Mouse (Mus musculus) erythroblast, adult 5-6 weeks (primary cell): ENCODE measurements around the gene Plvap. TPM values are rescaled to one million over a fixed set of nuclear protein-coding genes. Genes with fewer than 3 reads are reported as not detected.

Experiments
- ATAC-seq: replicated peaks from 2 replicates; pipeline ENCODE4 v1.8.0; 2016; ENCODE audit warnings: moderate number of reproducible peaks, mild to moderate bottlenecking, moderate TSS enrichment, inconsistent platforms; ENCODE audit not compliant: poor library complexity, low FRiP score, severe bottlenecking
- total RNA-seq, 2 experiments: library from RNA; stranded (forward) in 1 of 2; stranded (reverse) in 1 of 2; fragments of 150-400 nt in 1 of 2; fragments of 200-764, 138-1000 nt in 1 of 2; gene quantifications; 2 replicates each; pipeline versions ENCODE4 v1.2.3 to v1.2.4; 2015 to 2017; ENCODE audit warnings: low replicate concordance in 2 of 2

Plvap gene
- total RNA-seq, 2 experiments from 2014 or later = 0.26 TPM; not detected in 1

DNA sequence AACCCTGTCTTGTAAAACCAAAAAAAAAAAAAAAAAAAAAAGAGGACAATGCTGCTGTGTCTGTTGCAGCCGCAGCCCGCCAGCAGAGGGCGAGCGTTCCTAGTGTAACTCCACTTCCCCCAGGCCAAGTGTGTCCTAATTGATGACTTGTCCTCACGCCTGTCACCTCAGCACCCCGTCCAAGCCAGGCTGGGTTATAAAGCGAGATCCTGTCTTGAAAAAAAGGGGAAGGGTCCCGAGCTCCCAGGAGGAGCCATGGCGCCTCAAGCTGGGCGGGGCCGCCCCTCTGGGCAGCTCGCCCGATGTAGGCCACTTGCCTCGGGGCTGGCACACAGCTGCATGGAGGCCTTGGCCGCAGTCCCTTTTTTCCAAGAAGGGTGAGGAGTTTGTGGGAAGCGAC lies 16.5 kb downstream of the Plvap start:
- peak; percentile 79 for ATAC-seq

DNA sequence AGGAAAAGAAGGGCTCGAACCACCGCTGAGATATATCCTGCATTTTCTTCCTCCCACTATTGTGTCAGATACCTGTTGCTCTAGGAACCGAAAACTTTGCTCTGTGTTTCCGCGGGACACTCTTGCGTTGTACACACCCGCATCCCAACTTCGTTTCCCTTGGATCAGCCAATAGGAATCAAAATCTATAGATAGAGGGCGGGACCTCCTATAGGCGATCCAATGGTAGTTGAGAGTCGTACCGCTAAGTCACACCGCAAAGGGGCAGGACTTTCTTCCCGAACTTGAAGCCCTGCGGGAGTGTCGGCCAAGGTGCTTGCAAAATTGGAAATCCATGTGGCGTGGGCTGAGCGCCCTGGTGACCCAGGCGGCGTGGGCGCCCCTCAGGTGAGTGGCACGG lies 23.1 kb downstream of the Plvap start:
- ATAC-seq = peak; percentile 92

DNA sequence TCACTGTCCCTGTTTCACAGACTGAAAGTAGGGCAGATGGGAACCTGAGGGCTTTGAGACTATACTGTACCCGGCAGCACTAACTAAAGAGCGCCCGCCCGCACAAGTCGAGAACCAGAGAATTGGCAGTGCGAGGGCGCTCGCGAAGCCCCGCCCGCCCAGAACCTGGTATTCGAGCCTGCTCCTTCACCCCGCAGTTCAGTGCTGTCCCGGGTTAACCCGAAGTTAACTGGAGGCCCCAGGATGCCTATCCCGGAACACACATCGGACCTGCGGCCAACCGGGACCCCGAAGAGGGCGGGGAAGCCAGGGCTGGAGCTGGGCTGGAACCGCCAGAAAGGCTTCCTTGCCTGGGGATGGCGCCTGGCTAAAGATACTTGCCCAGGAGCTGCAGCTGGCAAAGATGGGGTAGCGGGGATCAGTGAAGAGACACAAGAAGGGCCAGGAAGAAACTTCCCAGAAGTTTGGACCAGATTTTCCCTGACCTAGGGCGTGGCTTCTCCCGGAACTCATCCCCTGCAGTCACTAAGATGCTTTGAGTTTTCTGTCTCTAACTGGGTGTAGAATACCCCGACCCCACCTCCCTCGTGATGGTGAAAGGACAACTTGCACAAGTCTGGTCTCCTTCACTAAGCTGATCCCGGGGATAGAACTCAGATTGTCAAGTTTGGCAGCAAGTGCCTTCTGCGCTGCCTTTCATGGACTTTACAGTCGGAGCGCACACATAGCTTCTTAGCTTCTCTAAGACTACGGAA lies 23.7 kb downstream of the Plvap start, which contains the start of gene Gtpbp3:
Gene Gtpbp3 (plus strand): TSS at position 413 of the 755 bp plus-strand sequence.
- peak; percentile 37 for ATAC-seq

DNA sequence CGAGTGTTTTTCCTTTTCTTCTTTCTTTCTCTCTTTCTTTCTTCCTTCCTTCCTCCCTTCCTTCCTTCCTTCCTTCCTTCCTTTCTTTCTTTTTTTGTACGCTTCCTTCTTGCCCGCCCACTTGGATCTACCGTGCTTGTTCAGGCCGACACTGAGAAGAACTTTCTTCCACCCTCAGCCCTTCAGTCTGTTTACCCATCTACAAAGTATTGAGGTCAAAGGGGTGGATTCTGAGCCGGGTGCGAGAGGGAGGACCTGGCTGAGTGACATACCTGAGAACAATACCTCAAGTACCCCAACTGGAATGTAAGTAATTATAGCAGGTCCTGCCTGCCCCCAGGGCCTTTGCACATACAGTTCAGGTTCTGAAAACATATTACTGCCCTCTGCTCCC lies 25.4 kb downstream of the Plvap start:
- ATAC-seq = no peak

DNA sequence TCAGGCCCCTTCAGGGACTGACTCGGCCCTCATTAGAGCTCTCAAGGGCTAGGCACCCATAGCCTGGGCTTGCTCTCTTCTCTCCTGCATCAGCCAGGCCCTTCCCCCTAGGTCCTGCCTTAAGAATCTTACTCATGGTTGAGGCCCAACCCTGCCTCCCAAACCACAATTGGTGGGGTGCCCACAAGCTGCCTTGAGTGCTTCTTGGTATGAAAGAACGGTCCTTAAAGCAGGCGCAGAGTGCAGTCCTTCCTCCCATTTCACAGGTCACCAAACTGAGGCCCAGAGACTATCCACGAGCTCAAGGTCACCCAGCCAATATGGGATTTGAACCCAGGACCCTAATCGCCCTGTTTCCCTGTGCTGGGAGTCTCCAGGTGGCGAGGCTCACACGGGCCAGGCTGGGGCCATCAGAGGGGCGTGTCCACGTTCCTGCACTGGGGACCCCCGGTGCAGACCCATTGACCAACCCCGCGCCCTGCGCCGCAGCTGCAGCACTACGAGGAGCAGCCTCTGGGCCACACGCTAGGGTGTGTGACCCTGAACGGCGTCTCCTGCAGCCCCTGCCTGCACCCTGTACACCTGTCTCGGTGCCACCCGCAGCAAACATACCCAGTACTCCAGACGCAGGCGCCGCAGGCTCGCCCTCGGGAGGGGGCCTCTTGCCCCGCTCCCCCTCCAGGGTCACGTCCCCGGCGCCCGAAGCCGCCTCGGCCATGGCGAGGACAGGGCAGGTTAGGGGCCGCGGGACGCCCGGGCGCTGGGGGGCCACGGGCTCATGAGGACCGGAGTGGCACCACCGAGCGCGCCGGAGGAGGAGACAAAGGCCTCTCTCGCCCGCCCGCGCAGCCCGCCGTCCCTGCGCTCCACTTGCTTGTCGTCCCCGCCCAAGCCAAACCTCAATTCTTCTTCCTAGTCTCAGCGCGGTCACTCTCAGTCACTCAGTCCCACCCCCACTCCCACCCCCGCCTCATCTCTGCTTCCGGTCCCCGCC lies 26.1 kb downstream of the Plvap start, which contains the start of gene Ano8:
Gene Ano8 (minus strand): TSS at position 822 of the 994 bp plus-strand sequence.
- ATAC-seq = no peak

DNA sequence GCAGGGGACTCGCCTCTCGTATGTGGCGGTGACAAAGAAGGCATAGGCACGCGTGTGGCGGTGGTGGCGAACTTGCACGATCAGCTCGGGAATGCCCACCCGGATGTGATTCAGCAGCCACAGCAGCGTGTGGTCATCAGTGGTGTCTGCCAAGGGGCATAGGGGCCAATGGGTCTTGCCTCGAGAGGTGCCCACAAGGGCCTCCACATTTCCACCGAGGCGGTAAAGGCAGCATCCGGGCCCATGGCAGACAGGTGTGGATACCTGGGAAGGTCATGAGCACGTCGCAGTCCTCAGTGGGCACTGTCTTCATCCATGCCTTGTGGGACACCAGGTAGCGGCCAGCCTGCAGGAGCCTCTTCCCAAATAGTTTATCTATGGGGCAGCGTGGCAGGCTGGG lies 26.8 kb downstream of the Plvap start:
- ATAC-seq = no peak

DNA sequence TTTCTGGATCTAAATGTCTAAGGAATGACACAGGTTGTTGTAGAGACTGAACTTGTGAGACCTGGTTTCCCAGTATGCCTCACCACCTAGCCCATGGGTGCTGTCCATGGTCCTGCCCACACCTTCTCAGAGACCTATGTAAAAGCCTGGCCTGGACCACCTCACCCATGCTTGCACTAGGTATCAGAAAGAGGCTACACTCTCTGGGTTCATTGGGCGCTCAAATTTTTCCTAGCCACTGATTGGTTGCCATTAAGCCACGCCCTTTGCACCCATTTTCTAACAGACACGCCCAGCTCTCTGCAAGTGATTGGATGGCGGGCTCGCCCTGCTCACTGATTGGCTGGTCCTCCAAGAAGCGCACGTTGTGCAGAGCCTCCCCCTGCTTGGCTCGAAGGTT lies 27.6 kb downstream of the Plvap start:
- ATAC-seq = no peak

DNA sequence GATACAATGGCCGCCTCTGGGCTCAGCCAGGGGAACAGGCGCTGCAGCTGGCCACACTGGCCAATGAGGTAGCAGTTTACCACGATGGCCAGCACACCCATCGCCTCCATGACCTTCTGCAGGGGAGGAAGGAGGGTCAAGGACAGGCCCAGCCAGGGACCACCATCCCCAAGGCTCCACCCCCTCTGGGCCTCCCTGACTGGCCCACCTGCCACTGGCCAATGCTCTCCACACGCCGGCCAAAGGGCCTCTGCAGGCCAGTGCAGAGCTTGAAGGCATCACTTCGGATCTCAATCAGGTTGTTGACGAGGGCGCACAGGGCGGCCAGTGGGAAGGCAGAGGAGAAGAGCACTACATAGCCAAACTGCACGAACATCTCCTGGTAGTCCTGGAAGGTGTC lies 32.6 kb downstream of the Plvap start:
- ATAC-seq = no peak

DNA sequence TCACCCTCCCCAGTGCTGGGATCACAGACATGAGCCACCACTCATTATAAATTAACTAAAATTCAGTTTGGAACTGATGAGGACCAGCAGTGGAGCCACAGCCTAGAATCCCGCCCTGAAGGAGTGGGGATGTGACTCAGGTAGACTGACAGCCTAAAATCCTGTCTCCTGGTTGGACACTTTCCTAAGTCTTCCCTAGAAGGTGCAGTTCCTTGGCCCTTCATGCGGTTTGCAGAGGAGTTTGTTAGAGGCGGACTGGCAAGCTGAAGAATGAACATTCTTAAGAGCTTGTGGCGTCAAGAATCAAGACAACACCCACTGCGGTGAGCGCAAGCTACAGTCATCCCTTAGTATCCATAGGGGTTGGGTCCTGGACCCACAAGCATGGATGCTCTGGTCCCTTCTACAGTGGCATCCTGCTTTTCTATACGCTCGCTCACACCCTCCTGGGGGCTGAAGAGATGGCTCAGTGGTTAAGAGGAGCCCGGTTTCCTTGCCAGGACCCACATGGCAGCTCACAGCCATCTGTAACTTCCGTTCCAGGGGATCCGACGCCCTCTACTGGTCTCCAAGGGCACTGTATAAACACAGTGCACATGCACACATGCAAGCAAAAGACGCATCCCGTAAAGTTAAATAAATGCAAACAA lies 34.2 kb downstream of the Plvap start:
- no peak for ATAC-seq

DNA sequence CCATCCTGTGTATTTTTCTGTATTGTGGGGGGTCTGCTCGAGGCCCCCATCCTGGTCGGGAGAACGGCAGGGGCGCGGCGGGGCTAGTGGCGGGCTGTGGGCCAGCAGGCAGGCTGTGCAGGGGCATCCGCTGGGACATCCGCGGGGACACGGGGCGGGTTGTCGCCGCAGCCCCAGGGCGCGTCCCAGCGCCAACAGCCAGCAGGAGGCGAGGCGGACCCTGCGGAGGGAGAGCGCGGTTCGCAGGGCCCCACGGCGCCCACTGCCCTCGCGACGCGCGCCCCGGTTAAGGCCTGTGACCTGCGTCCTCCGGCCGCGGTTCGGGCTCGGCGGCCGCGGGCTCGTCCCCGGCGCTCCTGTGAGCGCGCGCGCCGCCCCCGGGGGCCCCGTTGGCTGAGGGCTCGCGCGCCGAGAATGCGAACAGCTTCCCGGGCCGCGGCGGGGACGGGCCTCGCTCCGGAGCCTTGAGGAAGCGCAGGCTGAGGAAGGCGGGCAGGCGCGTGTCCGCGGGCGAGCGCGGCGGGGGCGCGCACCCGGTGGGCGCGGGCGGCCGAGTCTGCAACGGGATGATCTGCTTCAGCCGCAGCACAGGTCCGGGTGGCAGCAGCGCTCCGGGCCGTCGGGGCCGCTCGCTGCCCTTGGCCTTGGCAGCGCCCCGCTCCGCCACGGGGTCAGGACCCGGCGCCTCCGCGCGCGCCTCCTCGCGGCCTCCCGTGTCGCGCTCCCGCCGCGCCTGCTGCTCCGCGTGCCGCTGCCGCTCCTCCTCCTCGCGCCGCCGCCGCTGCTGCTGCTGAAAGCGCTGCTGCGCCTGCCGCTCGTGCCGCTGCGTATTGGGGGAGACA lies 35.2 kb downstream of the Plvap start:
- peak; percentile 40 for ATAC-seq

DNA sequence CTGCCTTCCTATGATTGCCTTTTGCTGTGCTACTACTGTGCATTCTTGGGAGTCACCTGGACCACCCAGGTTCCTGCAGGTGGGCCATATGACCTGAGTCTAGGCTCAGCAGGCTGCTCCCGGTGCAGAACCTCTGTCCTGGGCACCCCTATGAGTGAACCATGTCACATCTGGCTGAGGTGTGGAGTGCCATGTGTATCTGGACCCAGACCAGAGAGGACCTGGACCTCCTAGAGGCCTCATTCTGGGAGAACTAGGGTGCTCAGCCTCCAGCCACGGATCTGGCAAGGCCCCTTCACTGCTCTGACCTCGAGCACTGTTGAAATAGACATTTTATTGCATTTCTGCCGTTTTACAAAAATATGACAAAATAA lies 35.9 kb downstream of the Plvap start:
- no peak for ATAC-seq

DNA sequence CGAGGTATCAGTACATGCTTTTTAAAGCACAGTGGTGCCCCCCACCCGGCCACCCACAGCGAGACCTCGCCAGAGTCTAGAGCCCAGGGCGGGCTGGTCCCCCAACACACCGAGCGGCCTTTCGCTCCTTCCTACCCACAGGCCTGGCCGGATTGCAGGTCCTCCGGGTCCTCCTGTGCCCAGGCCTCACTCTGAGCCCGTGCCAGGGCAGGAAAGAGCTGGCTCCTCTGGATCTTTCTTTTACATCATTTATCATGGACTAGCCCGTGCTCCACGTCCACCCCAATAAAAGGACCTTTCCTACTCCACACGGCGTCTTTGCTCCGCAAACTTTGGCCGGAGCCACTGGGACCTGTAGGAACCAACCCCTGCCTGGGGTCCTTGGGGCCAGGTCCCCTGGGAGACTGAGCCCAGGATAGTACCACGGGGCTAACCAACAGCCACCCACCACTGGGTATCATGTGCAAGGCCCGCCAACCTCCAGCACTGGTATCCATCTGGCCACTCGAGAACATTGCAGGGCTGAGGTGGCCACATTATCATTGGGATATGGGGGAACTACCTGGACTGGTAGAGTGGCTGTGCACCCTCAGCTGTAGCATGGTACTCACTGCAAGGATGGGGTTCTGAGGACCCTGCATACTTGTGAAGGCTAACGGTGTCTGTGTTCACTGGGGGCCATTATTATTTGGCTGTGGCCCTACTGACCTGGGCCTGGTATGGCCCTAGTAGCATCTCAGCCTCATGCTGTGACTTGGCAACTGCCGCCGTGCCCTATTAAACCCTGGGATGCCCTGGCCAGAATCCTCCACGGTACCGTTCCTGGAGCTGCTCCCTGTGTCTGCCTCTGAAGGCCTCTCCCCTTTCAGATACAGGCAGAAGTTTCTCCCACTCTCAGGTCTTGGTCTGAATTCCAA lies 36.5 kb downstream of the Plvap start:
- no peak for ATAC-seq

DNA sequence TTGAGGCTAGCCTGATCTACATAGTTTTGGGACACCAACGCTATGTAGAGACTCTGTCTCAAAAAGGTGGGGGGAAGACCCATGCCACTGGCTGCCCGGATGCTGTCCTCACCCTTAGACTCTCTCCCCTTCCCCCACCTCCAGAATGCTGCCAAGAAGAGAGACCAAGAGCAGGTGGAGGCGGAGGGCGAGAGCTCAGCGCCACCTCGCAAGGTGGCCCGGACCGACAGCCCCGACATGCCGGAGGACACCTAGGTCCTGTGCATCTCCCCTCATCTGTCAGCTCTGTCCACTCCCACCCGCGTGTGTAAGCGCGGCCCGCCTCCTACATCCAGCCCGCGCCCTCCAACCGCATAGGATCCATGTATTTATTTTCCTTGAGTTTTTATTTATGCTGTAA lies 37.2 kb downstream of the Plvap start:
- ATAC-seq = no peak

DNA sequence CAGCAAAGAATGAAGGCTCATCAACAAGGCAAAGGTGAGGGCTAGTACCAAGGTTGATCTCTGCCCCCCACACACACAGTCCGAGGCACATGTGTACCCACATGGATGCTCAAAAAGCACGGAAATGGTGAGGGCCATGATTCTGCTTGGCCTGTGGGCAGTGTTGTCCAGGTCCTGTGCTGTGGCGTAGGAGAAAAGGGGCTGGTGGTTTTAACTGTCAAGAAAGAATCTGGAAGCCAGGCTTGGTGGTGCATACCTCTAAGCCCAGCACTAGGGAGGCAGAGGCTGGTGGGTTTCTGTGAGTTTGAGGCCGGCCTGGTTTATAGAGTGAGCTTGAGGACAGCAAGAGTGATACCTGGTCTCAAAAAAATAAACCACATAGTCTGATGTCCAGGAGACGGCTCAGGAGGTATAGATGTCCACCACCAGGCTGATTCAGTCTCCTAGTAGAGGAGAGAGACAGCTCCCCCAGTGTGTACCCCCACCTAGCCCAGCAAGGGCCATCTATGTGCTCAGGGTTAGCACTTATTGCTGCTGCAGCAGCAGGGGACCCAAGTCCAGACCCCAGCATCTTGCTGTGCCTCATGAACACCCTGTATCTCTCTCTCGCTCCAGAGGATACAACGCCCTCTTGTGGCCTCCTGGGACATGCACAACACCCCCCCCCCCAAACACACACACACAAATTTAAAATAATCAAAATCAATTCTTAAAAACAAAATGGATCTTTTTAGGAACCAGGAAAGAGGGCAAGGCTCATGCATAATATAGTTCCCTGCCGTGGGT lies 38.8 kb downstream of the Plvap start:
- ATAC-seq = no peak

DNA sequence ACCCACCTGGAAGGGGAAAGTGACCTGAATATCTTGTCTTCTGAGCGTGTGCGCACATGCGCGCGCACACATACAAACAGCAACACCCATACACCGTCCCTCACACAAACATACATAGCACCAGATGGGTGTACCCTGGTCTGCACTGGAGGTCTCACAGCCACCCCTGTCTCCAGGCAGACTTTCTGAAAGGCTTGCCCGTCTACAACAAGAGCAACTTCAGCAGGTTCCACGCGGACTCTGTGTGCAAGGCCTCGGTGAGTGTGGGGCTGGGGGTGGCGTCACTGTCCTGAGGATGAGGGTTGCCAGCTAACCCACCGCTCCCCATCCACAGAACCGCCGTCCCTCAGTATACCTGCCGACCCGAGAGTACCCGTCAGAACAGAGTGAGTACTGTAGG lies 39.7 kb downstream of the Plvap start:
- ATAC-seq = no peak

DNA sequence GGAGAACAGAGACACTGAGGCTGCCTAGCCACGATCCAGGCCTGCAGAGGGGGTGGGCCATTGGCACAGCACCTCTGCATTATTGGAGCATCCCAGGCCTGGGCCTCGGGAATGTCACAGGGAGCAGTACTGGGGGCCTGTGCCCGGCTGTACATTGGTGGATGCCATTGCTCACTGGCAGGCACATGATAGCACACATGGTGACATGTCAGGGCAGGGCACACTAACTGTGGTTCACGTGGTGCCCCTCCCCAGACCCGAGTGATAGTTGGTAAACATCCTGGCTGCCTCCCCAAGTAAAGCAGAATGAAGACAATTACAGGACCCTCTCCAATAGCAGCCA lies 40.7 kb downstream of the Plvap start:
- ATAC-seq = no peak

DNA sequence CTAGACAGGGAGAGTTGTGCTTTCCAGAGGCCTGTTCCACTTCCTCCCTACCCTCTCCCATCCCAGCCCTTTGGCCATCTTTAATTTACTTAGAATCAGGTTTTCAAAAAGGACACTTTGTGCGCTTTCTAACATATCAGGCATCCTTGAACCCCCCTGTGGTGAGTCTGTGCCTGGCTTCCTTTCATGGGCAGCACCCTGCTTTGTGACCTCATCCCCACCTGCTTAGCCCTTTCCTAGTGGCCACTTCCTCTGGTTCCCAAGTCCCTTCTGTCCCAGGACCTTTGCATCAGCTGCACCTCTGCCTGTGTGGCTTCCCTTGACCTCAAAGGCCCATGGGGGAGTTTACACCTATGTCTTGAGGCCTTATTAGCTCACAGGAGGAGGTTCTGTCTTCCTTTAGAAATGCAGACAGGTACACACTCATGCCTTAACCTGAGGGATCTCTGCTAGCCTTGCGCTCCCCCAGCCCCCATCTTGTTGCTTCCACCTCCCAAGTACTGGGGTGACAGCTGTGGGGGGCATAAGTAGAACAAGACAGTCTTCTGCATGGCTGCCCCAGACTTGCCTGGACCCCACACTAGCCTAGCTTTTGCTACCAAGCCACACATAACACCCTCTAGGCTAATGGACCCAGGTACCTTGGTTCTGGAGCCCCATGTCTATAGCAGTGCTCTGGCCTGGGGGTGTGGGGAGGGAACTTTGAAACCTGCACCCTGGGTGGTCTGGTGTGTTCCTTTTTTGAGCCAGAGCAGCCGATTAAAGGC lies 41.2 kb downstream of the Plvap start:
- ATAC-seq = no peak
